Mouse (Mus musculus): ENCODE data around the gene Camk2d.

The Camk2d gene

GRCm38 (mm10) chr3:126690627-126691505 lies 94.8 kb downstream of the Camk2d start:
- no peak for DNase-seq (ENCODE audit: low spot score in 2 of 2)

- DNase-seq (ENCODE audit: low spot score in 2 of 2), result no peak
These were observed 95.5 kb downstream of the Camk2d start for GRCm38 (mm10) chr3:126691565-126691964.

DNA sequence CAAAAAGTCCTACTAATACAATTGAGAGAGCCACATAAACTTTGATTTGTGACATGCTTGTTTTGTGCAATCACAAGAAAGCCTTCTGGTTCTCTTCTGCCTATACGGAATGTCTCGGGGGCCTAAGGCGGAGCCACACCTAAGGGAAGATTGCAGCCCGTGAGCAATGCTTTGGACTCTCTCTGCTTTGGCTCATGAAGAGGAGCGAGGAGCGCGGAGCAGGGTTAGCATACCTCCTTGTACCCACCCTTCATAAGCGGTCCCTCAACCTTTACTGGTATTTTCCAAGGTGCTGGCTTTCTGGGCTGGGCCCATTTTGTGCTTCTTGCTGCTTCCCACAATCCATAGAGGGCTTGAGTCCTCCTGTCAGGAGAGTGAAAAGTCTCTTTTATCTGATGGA lies 96.7 kb downstream of the Camk2d start:
- DNase-seq (ENCODE audit: low spot score in 2 of 2), result no peak

DNA sequence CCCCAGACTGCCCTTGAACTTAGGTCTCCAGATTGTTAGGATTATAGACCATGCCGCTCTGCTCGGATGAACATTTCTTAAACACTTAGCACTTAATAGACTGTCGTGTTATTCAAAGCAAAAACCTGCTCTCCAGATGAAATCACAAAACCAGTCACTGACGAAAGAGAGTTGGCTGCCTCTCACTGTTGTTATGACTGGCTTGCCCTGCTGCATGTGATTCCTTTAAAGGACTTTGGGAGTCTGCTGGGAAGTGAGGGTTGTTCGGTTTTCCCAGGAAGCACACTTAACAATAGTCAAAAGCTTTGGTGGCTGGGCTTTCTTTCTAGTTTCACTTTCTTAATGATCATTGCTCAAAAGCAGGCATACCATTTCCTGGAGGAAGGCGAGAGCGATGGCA lies 97.2 kb downstream of the Camk2d start:
- DNase-seq (ENCODE audit: low spot score in 2 of 2), result no peak

DNA sequence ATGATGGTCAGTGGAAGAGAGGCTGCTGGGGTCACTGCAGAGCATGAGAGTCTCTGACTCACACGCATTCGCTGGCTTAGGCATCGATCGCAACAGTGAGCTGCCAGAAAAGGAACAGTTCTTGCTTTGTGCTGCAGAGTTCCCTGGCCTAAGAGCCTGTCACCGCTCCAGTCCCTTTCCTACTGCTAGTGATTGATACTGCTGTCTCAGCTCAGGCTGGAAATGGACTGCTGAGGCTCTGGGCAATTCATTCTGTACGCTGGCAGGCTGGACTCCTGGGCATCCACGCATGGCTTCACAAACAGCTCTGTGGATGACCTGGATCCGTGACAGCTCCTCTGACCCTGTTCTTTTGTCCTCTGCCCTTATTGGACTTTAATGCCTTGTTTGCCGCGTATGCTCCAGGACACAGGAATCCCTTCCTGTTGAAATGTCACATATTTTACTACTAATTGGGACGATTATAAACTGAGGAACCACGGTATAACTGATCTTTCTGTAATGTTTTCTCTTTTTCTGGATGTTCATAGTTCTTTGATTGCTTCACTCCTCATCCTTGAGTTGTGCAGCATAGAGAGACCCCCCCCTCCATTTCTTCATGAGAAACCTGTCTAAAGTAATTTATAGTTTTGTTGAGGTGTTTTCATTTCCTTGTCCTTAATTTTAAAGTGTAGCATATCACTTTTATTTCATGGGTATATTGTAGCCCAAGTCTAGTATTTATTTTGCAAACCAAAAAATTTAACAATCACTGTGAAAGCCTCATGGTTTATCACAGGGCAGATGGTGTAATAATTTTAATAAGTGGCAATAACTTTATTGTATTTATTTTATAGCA lies 99.6 kb downstream of the Camk2d start:
- DNase-seq (ENCODE audit: low spot score in 2 of 2), result no peak

- peak in 1 of 2 experiments; percentile 23 for DNase-seq (ENCODE audit: low spot score in 2 of 2)
These were observed 100.5 kb downstream of the Camk2d start for GRCm38 (mm10) chr3:126696620-126697019.

GRCm38 (mm10) chr3:126699740-126700139 lies 103.6 kb downstream of the Camk2d start:
- DNase-seq (ENCODE audit: low spot score in 2 of 2), result no peak

GRCm38 (mm10) chr3:126701067-126701466 lies 105.0 kb downstream of the Camk2d start:
- no peak for DNase-seq (ENCODE audit: low spot score in 2 of 2)

DNA sequence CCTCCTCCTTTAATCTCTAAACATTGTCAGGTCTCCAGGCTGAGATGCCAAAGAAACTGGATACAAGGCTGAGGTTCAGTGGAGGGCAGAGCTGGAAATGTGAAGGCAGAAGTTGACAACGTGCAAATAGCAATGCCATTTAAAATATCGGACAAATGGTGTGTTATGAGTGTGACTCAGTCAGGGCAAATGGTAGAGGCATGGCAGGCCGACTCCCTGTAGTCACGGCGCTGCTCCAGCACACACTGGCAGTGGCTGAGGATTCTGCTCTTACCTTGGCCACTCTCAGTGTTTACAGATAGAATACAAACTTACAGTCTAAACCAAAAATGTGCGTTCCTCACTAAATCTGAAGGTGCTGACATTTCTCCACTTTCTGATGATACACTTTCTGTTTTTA lies 105.5 kb downstream of the Camk2d start:
- DNase-seq (ENCODE audit: low spot score in 2 of 2), result no peak

GRCm38 (mm10) chr3:126705490-126705889 lies 109.4 kb downstream of the Camk2d start:
- DNase-seq (ENCODE audit: low spot score in 2 of 2), result no peak

DNA sequence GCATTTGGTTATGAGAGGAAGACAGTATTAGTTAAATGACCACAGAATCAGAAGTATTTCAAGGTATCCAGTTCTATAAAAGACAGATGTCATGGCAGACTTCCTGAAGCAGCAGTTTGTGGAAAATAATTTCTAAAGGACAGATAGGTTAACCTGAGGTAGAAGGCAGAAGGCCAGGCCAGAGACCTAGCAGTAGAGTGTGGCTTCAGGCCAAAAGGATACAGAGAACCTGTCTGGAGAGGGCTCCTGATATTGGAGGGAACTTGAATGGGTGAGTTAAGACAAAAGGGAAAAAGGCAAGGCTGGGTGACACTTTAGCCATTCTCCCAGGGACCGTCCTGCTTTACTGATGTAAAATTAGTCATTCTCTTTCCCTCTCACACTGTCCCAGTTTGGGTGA lies 118.2 kb downstream of the Camk2d start:
- no peak for DNase-seq (ENCODE audit: low spot score in 2 of 2)

- DNase-seq (ENCODE audit: low spot score in 2 of 2), result no peak
These were observed 126.9 kb downstream of the Camk2d start for GRCm38 (mm10) chr3:126723021-126723449.

- no peak for DNase-seq (ENCODE audit: low spot score in 2 of 2)
These were observed 127.4 kb downstream of the Camk2d start for GRCm38 (mm10) chr3:126723458-126723857.

GRCm38 (mm10) chr3:126725647-126726046 lies 129.5 kb downstream of the Camk2d start:
- no peak for DNase-seq (ENCODE audit: low spot score in 2 of 2)

DNA sequence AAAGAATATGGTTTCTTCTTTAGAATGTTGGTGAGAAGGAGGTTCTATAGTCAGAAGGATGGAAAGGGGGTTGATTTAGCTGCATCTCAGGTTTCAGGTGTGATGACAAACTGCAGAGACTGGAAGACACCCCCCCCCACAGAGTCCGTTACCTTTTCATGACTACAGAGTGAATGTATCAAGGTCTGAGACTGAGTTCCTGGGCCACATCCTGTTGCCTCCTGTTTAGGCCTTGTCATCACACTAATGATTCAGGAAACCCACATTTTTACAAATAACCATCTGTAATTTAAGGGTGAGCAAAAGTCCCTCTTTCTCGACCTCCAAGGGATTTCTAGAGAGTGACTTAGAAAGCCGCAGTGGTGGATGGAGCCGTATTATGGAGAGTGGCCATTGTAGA lies 131.3 kb downstream of the Camk2d start:
- DNase-seq (ENCODE audit: low spot score in 2 of 2), result no peak

DNA sequence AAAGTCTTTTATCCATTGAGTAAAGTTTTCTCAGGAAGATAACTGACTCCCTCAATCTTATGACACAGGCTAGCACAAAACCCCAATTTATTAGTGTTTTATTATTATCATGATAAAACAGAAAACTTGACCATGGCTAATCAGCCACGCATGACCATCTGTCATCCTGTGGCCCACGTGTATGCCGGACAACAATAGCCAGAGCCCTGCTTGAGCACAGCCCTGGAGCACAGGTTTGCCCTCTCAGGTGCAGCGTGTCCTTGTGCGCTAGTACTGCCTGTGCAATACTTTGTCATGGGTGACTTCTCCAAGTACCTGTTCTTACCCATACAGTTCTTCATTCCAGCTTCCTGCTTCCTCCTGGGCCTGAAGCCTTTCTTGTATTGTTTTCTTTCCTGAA lies 134.3 kb downstream of the Camk2d start:
- no peak for DNase-seq (ENCODE audit: low spot score in 2 of 2)

GRCm38 (mm10) chr3:126732323-126732722 lies 136.2 kb downstream of the Camk2d start:
- DNase-seq (ENCODE audit: low spot score in 2 of 2), result no peak

GRCm38 (mm10) chr3:126734533-126734932 lies 138.4 kb downstream of the Camk2d start:
- DNase-seq (ENCODE audit: low spot score in 2 of 2), result no peak

DNA sequence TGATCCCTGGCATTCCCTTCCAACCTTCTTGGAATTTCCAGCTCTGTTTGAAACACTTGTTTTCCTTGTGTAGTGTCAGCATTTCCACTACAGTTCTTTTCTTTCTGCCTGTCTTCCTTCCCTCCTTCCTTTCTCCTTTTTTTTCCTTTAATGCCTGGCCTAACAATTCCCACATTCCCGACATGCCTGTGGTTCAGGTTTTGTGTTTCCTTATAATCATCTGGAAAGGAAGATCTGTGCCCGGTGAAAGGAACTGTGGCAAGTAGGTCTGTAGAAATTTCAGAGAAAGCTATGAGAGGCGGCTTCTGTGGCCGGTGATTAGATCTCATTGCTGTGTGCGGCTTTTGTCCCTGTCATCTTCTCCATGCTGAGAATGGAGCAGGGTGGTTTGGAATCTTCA lies 139.1 kb downstream of the Camk2d start:
- DNase-seq (ENCODE audit: low spot score in 2 of 2), result no peak

DNA sequence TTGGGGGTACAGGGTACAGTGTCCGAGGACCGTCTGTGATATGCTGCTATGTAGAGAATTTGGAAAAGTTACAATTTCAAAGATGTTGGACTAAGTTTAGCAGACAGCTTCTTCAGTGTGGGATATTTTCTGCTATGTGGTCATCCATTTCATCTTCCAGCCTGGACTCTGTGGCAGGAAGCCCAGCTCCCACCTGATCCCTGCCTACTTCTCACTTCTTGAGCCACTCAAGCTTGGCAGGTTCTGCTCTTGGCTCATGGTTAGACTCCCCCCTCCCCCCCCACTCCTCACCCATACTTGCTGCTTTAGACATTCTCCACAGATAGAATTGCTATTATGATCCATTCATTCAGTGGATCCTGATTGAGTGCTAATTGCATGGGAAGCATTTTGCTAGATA lies 141.0 kb downstream of the Camk2d start:
- DNase-seq (ENCODE audit: low spot score in 2 of 2), result no peak

- DNase-seq (ENCODE audit: low spot score in 2 of 2), result no peak
These were observed 144.0 kb downstream of the Camk2d start for GRCm38 (mm10) chr3:126740146-126740545.

DNA sequence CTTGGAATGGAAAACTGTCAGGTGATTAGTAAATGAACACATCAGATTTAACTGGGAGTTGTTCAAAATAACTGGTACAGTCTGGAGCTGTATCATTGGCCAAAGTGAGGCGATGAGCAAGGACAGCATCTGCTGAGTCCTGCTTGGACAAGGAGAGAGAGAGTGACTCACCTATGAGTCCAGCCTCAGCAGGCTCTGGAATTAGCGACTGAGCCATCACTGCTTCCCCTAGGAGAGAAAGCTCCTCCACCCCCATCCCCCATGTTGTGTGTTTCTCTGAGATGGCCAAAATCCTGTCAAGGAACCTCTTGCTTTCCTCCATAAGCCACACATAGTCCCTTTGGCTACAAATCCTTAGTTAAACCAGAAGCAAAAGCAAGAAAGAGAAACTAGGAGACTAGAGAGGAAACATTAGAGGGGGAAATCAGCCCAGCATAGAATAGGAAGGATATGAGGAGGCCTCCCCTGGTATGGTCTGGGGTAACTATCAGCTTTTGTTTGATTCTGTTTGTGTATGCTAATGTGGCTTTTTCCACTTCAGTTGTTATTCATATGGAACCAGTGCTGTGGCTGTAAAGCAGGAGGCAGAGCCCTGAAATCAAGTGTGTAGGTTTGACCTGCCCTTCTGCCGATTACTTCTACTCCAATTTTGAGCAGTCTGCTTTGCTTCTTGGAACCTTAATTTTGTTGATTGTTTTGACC lies 148.5 kb downstream of the Camk2d start:
- DNase-seq (ENCODE audit: low spot score in 2 of 2), result no peak
